Mouse (Mus musculus) forebrain, postnatal 0 days (tissue): ENCODE results near the gene Rrnad1. TPM values are rescaled to one million over a fixed set of nuclear protein-coding genes. Genes with fewer than 3 reads are reported as not detected.

Experiments
- ATAC-seq: fragments of 200-750 bp; cut with Nextera tagmentation; 2 replicates; pipeline ENCODE4 v1.8.0; 2017; ENCODE audit warnings: mild to moderate bottlenecking, moderate library complexity
- DNase-seq: peaks from one replicate; pipeline ENCODE4 v3.0.0-alpha.2; 2015
- H3K27ac ChIP-seq: fragments of 300-500 bp; sonication (generic); 2 replicates; pipeline ENCODE4 v1.5.1; 2014; ENCODE audit warnings: low read depth, mild to moderate bottlenecking, antibody characterized with exemption, low read length, moderate library complexity, mixed read lengths
- H3K27me3 ChIP-seq: fragments of 300-500 bp; sonication (generic); 2 replicates; pipeline ENCODE4 v1.6.1; 2014; ENCODE audit warnings: mild to moderate bottlenecking, low read length, mixed read lengths; ENCODE audit not compliant: insufficient read depth
- H3K36me3 ChIP-seq: fragments of 300-500 bp; sonication (generic); 2 replicates; pipeline ENCODE4 v1.6.1; 2014; ENCODE audit warnings: mild to moderate bottlenecking, moderate library complexity; ENCODE audit not compliant: insufficient read depth
- H3K4me1 ChIP-seq: fragments of 300-500 bp; sonication (generic); 2 replicates; pipeline ENCODE4 v1.6.1; 2014; ENCODE audit warnings: antibody characterized with exemption; ENCODE audit not compliant: insufficient read depth
- H3K4me2 ChIP-seq: fragments of 300-500 bp; sonication (generic); 2 replicates; pipeline ENCODE4 v1.6.1; 2014; ENCODE audit warnings: low read depth, mild to moderate bottlenecking, moderate library complexity
- H3K4me3 ChIP-seq: fragments of 300-500 bp; sonication (generic); 2 replicates; pipeline ENCODE4 v1.5.1; 2014; ENCODE audit warnings: low read depth, low read length, mixed read lengths
- H3K9ac ChIP-seq: fragments of 300-500 bp; sonication (generic); 2 replicates; pipeline ENCODE4 v1.6.1; 2014; ENCODE audit warnings: mild to moderate bottlenecking
- H3K9me3 ChIP-seq: fragments of 300-500 bp; sonication (generic); 2 replicates; pipeline ENCODE4 v1.6.1; 2016; ENCODE audit warnings: low read length
- CTCF ChIP-seq: sonication (generic); IDR thresholded peaks from 2 replicates; pipeline ENCODE4 v1.5.1; 2016; ENCODE audit warnings: antibody characterized with exemption, control low read depth, low read depth
- WGBS: fragments of 180-500 bp; shearing (Covaris S2); extraction: QIAGEN DNeasy Blood & Tissue Kit; methylation state at CpG from one replicate; pipeline ENCODE4 v1.1.7; 2014; 5-methylcytosine and 5-hydroxymethylcytosine counted together
- polyA plus RNA-seq: library from polyadenylated mRNA; unstranded; fragments of >200 nt; fragmentation: Nextera tagmentation; extraction: Ambion mirVana; gene quantifications from 2 replicates; pipeline ENCODE4 v1.2.1, GENCODE M21; 2015
- total RNA-seq: library from RNA; depleted of rRNA; stranded (reverse); fragments of >200 nt; gene quantifications from 2 replicates; pipeline ENCODE4 v1.2.3, GENCODE M21; 2014

Rrnad1 gene
- total and polyA plus RNA-seq, 2 experiments from 2014 or later: 15.6 to 31.8 TPM

DNA sequence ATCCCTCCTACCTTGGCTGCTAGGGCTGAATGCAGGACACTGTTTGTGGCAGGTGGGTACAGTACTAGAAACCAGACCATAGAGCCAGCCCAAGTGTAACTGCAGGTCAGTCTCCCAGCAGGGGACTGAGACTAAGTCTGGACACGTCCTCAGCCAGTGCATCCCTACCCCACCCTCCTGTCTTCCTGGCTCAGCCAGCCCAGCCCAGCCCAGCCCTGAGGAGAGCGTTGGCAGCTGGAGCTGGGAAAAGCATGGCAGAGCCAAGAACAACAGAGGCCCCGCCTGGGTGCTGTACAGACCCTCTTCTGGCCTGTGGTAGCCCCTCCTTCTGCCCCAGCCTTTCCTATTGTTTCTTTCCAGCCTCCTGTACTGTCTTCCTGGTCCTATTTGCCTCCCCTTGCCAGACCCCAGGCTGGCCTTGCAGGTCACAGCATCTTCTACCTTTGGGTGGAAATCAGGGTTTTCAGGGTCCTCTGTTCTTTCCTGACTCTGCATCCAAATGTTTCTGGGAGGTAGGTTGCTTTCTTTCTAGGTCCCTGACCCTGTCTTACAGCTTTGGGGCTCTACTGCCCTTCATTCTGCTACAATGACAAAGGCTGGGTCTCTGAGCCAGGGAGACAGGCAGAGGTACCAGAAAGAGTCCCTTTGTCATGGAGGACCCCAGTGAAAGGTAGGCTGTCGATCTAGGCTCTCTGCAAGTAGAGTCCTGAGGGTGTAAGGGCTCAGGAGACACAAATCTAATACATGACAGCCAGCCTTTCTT is 14.5 kb upstream of the Rrnad1 start:
- Histone ChIP-seq H3K36me3 (peaks cover 24% of the 10 kb centered on the region), H3K4me1 (peaks cover 4% of the 10 kb centered on the region; the same call in 1 of the 2 replicates), H3K4me3 (no peak overlapping the region), H3K27me3 (peaks cover 7% of the 10 kb centered on the region; the same call in 1 of the 2 replicates), H3K27ac (no peak overlapping the region), H3K9ac (no peak overlapping the region), H3K4me2 (no peak overlapping the region), H3K9me3 (no peaks in the 10 kb centered on the region)
- TF ChIP-seq CTCF: no peak
- ATAC-seq (peak; percentile 40; the same call in 1 of the 2 replicates), DNase-seq (no peak)
- WGBS: 16% methylated on average over 4 of the region's 4 CpGs

DNA sequence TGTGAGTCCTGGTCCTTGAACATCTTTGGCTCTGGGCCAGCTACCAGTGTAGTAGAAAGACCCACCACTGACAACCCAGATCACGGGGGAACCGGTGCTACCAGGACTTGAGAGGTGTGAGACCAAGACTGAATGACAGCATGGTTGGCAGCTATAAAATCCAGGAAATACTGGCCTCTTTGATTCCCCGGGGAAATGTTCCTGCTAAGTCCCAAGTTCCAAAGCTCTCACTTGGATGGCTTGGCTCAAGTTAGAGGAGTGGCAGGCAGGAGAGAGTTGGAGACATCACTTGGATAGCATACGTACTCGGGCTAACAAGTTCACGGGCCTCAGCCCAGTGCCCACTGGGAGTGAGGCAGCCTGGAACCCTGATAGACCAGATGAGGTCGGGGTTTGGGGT is 13.1 kb upstream of the Rrnad1 start:
- no peaks in the 10 kb centered on the region for H3K9me3 ChIP-seq
- peaks cover 38% of the 10 kb centered on the region for H3K36me3 ChIP-seq
- H3K27me3 ChIP-seq: no peaks in the 10 kb centered on the region
- H3K4me2 ChIP-seq: no peak overlapping the region
- WGBS: 79% methylated on average over 7 of the region's 7 CpGs
- no peak overlapping the region for H3K27ac ChIP-seq
- H3K4me1 ChIP-seq: peaks cover 4% of the 10 kb centered on the region; the same call in 1 of the 2 replicates
- ATAC-seq: no peak
- no peak for TF ChIP-seq CTCF
- no peak overlapping the region for H3K9ac ChIP-seq
- no peak overlapping the region for H3K4me3 ChIP-seq
- no peak for DNase-seq

DNA sequence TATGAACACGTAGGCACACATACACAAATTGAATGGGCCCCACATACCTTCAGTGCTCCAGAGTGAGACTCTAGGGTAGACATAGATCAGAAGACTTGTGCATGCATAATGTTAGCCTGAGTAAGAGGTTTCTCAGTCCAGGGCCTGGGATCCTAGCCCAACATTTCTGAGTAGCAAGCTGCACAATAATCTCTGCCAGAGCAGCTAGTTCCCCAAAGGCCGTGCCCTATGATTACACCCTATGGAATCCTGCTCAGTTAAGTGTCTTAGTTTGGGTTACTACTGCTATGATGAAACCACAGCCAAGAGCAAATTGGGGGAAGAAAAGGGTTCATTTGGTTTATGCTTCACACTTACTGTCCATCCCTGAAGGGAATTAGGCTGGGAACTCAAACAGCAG is 12.0 kb upstream of the Rrnad1 start:
- Histone ChIP-seq H3K9ac (no peak overlapping the region), H3K9me3 (no peaks in the 10 kb centered on the region), H3K27ac (no peak overlapping the region), H3K4me3 (no peak overlapping the region), H3K4me2 (no peak overlapping the region), H3K36me3 (peaks cover 49% of the 10 kb centered on the region), H3K27me3 (no peaks in the 10 kb centered on the region), H3K4me1 (0 out of 2 replicates have a peak, but pooled peaks cover 4% of the 10 kb centered on the region)
- TF ChIP-seq CTCF: no peak
- ATAC-seq (no peak), DNase-seq (no peak)
- 93% methylated on average over 2 of the region's 2 CpGs for WGBS

GRCm38 (mm10) chr3:87940611-87941010 is 10.1 kb upstream of the Rrnad1 start:
- H3K27ac ChIP-seq: no peak overlapping the region
- TF ChIP-seq CTCF: no peak
- no peak overlapping the region for H3K4me2 ChIP-seq
- no peak overlapping the region for H3K4me3 ChIP-seq
- peaks cover 57% of the 10 kb centered on the region for H3K36me3 ChIP-seq
- no peak overlapping the region for H3K9ac ChIP-seq
- H3K4me1 ChIP-seq: no peaks in the 10 kb centered on the region
- no peaks in the 10 kb centered on the region for H3K27me3 ChIP-seq
- WGBS: 57% methylated on average over 5 of the region's 5 CpGs
- no peak for DNase-seq
- no peak for ATAC-seq
- no peaks in the 10 kb centered on the region for H3K9me3 ChIP-seq

- Histone ChIP-seq H3K9ac (no peak overlapping the region; the same call in 1 of the 2 replicates), H3K27me3 (no peaks in the 10 kb centered on the region), H3K9me3 (no peaks in the 10 kb centered on the region), H3K4me3 (no peak overlapping the region), H3K4me1 (no peaks in the 10 kb centered on the region), H3K36me3 (peaks cover 61% of the 10 kb centered on the region), H3K4me2 (no peak overlapping the region), H3K27ac (no peak overlapping the region)
- ATAC-seq: peak; percentile 76
- 95% methylated on average over 2 of the region's 2 CpGs for WGBS
- TF ChIP-seq CTCF: peak; percentile 95
- peak; percentile 85 for DNase-seq
Observed at GRCm38 (mm10) chr3:87935776-87936175, 5.3 kb upstream of the Rrnad1 start.

GRCm38 (mm10) chr3:87935201-87935600 is 4.7 kb upstream of the Rrnad1 start:
- Histone ChIP-seq H3K4me2 (no peak overlapping the region), H3K27me3 (no peaks in the 10 kb centered on the region)
- ATAC-seq: no peak

GRCm38 (mm10) chr3:87934501-87934900 is 4.0 kb upstream of the Rrnad1 start:
- TF ChIP-seq CTCF: no peak
- no peak for ATAC-seq
- DNase-seq: no peak
- no peaks in the 10 kb centered on the region for H3K27me3 ChIP-seq
- H3K9me3 ChIP-seq: no peaks in the 10 kb centered on the region
- H3K4me1 ChIP-seq: no peaks in the 10 kb centered on the region
- H3K9ac ChIP-seq: no peak overlapping the region
- H3K4me3 ChIP-seq: no peak overlapping the region
- WGBS: 78% methylated on average over 4 of the region's 4 CpGs
- H3K36me3 ChIP-seq: peaks cover 50% of the 10 kb centered on the region
- no peak overlapping the region for H3K4me2 ChIP-seq
- H3K27ac ChIP-seq: no peak overlapping the region

More at GRCm38 (mm10) chr3:87935201-87935600, 4.7 kb upstream of the Rrnad1 start:
- Histone ChIP-seq H3K4me3 (no peak overlapping the region), H3K9me3 (no peaks in the 10 kb centered on the region), H3K9ac (no peak overlapping the region), H3K36me3 (peaks cover 57% of the 10 kb centered on the region), H3K27ac (no peak overlapping the region), H3K4me1 (no peaks in the 10 kb centered on the region)
- WGBS: 84% methylated on average over 4 of the region's 4 CpGs
- DNase-seq: no peak
- no peak for TF ChIP-seq CTCF
